In the genomic region with DNA sequence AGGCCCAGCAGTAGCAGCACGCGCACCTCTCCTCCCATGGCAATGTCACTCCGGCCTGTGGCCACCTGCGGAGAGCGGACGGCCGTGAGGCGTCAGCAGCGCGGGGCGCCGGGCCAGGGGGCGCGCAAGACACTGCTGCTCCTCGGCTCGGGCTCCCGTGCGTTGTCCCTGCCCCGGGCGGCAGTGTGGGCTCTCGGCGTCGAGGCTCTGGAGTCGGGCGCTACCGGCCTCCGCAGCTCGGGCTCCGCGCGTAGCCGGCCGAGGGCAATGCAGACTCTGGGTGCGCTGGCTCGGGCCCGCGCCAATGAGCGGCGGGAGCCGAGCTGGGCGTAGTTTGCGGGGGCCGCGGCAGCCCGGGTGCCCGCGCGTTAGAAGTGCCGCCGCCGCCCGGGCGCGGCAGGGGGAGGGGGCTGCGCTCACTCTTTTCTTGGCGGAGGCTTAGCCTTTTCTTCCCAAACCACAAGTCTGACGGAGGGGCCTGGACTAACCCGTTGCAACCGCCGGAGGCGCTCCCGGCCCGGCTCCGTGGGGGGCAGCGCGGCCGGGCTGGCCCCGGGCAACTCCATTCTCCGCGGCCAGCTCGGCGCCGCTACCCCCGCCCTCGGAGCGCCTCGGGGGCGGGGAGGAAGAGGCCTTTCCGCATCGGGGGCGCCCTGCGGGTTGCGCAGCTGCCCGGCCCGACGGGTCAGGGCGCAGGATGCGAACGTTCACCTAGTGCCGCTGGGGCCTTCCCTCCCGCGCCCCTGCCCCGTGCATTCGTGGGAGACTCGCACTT, we compare ENCODE assay signal across 9 mouse cellular contexts. TPM values are rescaled to one million over a fixed set of nuclear protein-coding genes. Genes with fewer than 3 reads are reported as not detected.
DNase-seq lines count a peak whose midpoint lies in the region; ATAC-seq and TF ChIP-seq lines count a peak whose summit lies in the region.
"Had no signal": no experiment of that assay in that cellular context is flagged by ENCODE, and none has a peak within 500 bp of the region (broad histone marks: within the 10 kb centered on the region; RNA-seq: fewer than 3 reads in every experiment).

No protein-coding gene starts in this region.

- no peaks in the 10 kb centered on the region for H3K36me3 ChIP-seq in heart, postnatal 0 days (replicated peaks; ENCODE audit: control insufficient read depth, insufficient read depth, low read length)
- no peaks in the 10 kb centered on the region for H3K36me3 ChIP-seq in midbrain, embryonic 11.5 days (ENCODE audit: control insufficient read depth, insufficient read depth, low read length)
- H3K36me3 ChIP-seq: G1E had no signal

- peak overlapping the region; percentile 47 for H3K4me3 ChIP-seq in heart, postnatal 0 days (ENCODE audit: low read depth, low read length)
- H3K4me3 ChIP-seq in midbrain, embryonic 11.5 days (ENCODE audit: low read depth, low read length) = peak overlapping the region; percentile 35

- WGBS in heart, postnatal 0 days = under 1% methylated on average over 70 of the region's 95 CpGs
- under 1% methylated on average over 55 of the region's 95 CpGs for WGBS in midbrain, embryonic 11.5 days

- peak overlapping the region; percentile 27; the same call in 1 of the 2 replicates for H3K9ac ChIP-seq in heart, postnatal 0 days (replicated peaks; ENCODE audit: low read depth, low read length)
- peak overlapping the region; percentile 49 for H3K9ac ChIP-seq in midbrain, embryonic 11.5 days (ENCODE audit: low read length)

- H3K4me1 ChIP-seq in heart, postnatal 0 days (ENCODE audit: control insufficient read depth, insufficient read depth) = peaks cover 12% of the 10 kb centered on the region
- H3K4me1 ChIP-seq in midbrain, embryonic 11.5 days (ENCODE audit: control insufficient read depth, insufficient read depth, low read length) = peaks cover 13% of the 10 kb centered on the region

- no peaks in the 10 kb centered on the region for H3K9me3 ChIP-seq in heart, postnatal 0 days (replicated peaks; ENCODE audit: control insufficient read depth, low read length)
- H3K9me3 ChIP-seq in midbrain, embryonic 11.5 days (ENCODE audit: control insufficient read depth, low read length) = no peaks in the 10 kb centered on the region

- H3K4me2 ChIP-seq in heart, postnatal 0 days (ENCODE audit: low read depth, low read length) = peak overlapping the region; percentile 70
- H3K4me2 ChIP-seq in midbrain, embryonic 11.5 days = peak overlapping the region; percentile 40

- peak; percentile 63 for ATAC-seq in heart, postnatal 0 days (ENCODE audit: insufficient read depth, low read depth)
- peak; percentile 71 for ATAC-seq in midbrain, embryonic 11.5 days (ENCODE audit: low FRiP score)
- ATAC-seq in megakaryocyte-erythroid progenitor cell, adult 5-6 weeks (replicated peaks; ENCODE audit: low FRiP score, low TSS enrichment, poor library complexity, severe bottlenecking) = no peak

- no peak overlapping the region for H3K27ac ChIP-seq in heart, postnatal 0 days (ENCODE audit: low read depth)
- no peak overlapping the region for H3K27ac ChIP-seq in midbrain, embryonic 11.5 days (ENCODE audit: low read depth, low read length)

- no peak for TF ChIP-seq CTCF in heart, postnatal 0 days (IDR thresholded peaks at IDR 0.05; ENCODE audit: low read depth)

- H3K27me3 ChIP-seq in heart, postnatal 0 days (ENCODE audit: control insufficient read depth, insufficient read depth, low read length) = peaks cover 79% of the 10 kb centered on the region
- H3K27me3 ChIP-seq in midbrain, embryonic 11.5 days (ENCODE audit: control insufficient read depth, insufficient read depth, low read length) = peaks cover 59% of the 10 kb centered on the region

- DNase-seq in gastrocnemius, postnatal 10 days = peak; percentile 57
- DNase-seq in gastrocnemius, postnatal 4 days (ENCODE audit: low spot score in 2 of 2) = no peak
- DNase-seq in adrenal gland, postnatal 36 days = peak; percentile 50 to 70
- no peak for DNase-seq in heart, postnatal 0 days (ENCODE audit: low spot score)
- DNase-seq in kidney, postnatal 4 days = peak; percentile 67 to 75
- peak; percentile 95 for DNase-seq in midbrain, embryonic 11.5 days (ENCODE audit: low spot score, missing footprints)
- DNase-seq in adipocyte (ENCODE audit: low spot score) = no peak

- TF ChIP-seq EP300 in heart, postnatal 0 days (IDR thresholded peaks at IDR 0.05; ENCODE audit: low read depth) = no peak

RNA-seq across cellular contexts. Expression of a gene that starts 0.5 kb away (rescaled TPM):
- total RNA-seq in gastrocnemius, postnatal 10 days (2021) = 1 to 10 TPM in 1 of 2 experiments, not detected in 1; 1.2 TPM
- total RNA-seq in gastrocnemius, postnatal 4 days (2021) = 1 to 10 TPM; 1.2 to 1.7 TPM
- 1 to 10 TPM; 8.5 to 9.8 TPM for total RNA-seq in adrenal gland, postnatal 36 days (2021)
- 0.27 TPM in 1 of 2 replicates, not detected in the other for total RNA-seq in heart, postnatal 0 days (2014; rRNA removed; ENCODE audit: low replicate concordance)
- polyA plus RNA-seq in heart, postnatal 0 days (2015; fragmentation: Nextera tagmentation; extraction: Ambion mirVana) = 0.08 and 0.16 TPM in 2 replicates
- 0.90 and 1.4 TPM in 2 replicates for polyA plus RNA-seq in midbrain, embryonic 11.5 days (2014; fragmentation: Nextera tagmentation; extraction: Ambion mirVana)
- not detected in 2 replicates for total RNA-seq in megakaryocyte-erythroid progenitor cell, adult 5-6 weeks (2014; fragmentation: Nextera tagmentation)
- not detected in 2 replicates for total RNA-seq in megakaryocyte-erythroid progenitor cell, adult 5-6 weeks (2017)
- polyA plus RNA-seq: G1E had no signal

RNA-seq across cellular contexts. Expression of a gene that starts 12.3 kb away (rescaled TPM):
- 10 to 100 TPM; 34.8 to 39.8 TPM for total RNA-seq in gastrocnemius, postnatal 10 days (2021)
- total RNA-seq in gastrocnemius, postnatal 4 days (2021) = 10 to 100 TPM; 48.6 to 55.3 TPM
- total RNA-seq in adrenal gland, postnatal 36 days (2021) = 10 to 100 TPM; 71.1 to 95.1 TPM
- 88.8 and 146 TPM in 2 replicates for total RNA-seq in heart, postnatal 0 days (2014; rRNA removed; ENCODE audit: low replicate concordance)
- polyA plus RNA-seq in heart, postnatal 0 days (2015; fragmentation: Nextera tagmentation; extraction: Ambion mirVana) = 86.3 and 87.9 TPM in 2 replicates
- polyA plus RNA-seq in midbrain, embryonic 11.5 days (2014; fragmentation: Nextera tagmentation; extraction: Ambion mirVana) = 101 and 113 TPM in 2 replicates
- total RNA-seq in megakaryocyte-erythroid progenitor cell, adult 5-6 weeks (2014; fragmentation: Nextera tagmentation) = 79.5 and 108 TPM in 2 replicates
- 15.5 and 52.7 TPM in 2 replicates for total RNA-seq in megakaryocyte-erythroid progenitor cell, adult 5-6 weeks (2017)

RNA-seq across cellular contexts. Expression of a gene that starts 12.5 kb away (rescaled TPM):
- total RNA-seq in gastrocnemius, postnatal 10 days (2021) = 10 to 100 TPM; 89.2 to 92.0 TPM
- total RNA-seq in gastrocnemius, postnatal 4 days (2021) = 10 to 100 TPM; 81.2 to 83.4 TPM
- not detected for total RNA-seq in adrenal gland, postnatal 36 days (2021)
- 27.8 and 29.3 TPM in 2 replicates for total RNA-seq in heart, postnatal 0 days (2014; rRNA removed; ENCODE audit: low replicate concordance)
- polyA plus RNA-seq in heart, postnatal 0 days (2015; fragmentation: Nextera tagmentation; extraction: Ambion mirVana) = 32.7 and 33.5 TPM in 2 replicates
- polyA plus RNA-seq in midbrain, embryonic 11.5 days (2014; fragmentation: Nextera tagmentation; extraction: Ambion mirVana) = 0.36 and 0.57 TPM in 2 replicates
- total RNA-seq in megakaryocyte-erythroid progenitor cell, adult 5-6 weeks (2014; fragmentation: Nextera tagmentation) = 6.3 TPM in 1 of 2 replicates, not detected in the other
- total RNA-seq in megakaryocyte-erythroid progenitor cell, adult 5-6 weeks (2017) = not detected in 2 replicates
- total RNA-seq: G1E had no signal
- polyA plus RNA-seq: G1E had no signal

RNA-seq across cellular contexts. Expression of a gene that starts 16.9 kb away (rescaled TPM):
- 10 to 100 TPM; 15.1 to 18.1 TPM for total RNA-seq in gastrocnemius, postnatal 10 days (2021)
- total RNA-seq in gastrocnemius, postnatal 4 days (2021) = 10 to 100 TPM; 27.6 to 29.0 TPM
- 1 to 10 TPM; 1.1 to 1.5 TPM for total RNA-seq in adrenal gland, postnatal 36 days (2021)
- total RNA-seq in heart, postnatal 0 days (2014; rRNA removed; ENCODE audit: low replicate concordance) = 2.1 and 5.8 TPM in 2 replicates
- 6.3 and 6.5 TPM in 2 replicates for polyA plus RNA-seq in heart, postnatal 0 days (2015; fragmentation: Nextera tagmentation; extraction: Ambion mirVana)
- 32.4 and 32.8 TPM in 2 replicates for polyA plus RNA-seq in midbrain, embryonic 11.5 days (2014; fragmentation: Nextera tagmentation; extraction: Ambion mirVana)
- 0.13 and 1.1 TPM in 2 replicates for total RNA-seq in megakaryocyte-erythroid progenitor cell, adult 5-6 weeks (2014; fragmentation: Nextera tagmentation)
- total RNA-seq in megakaryocyte-erythroid progenitor cell, adult 5-6 weeks (2017) = 1.5 TPM in 1 of 2 replicates, not detected in the other

RNA-seq across cellular contexts. Expression of a gene that starts 27.1 kb away (rescaled TPM):
- 10 to 100 TPM; 27.6 to 39.6 TPM for total RNA-seq in gastrocnemius, postnatal 10 days (2021)
- total RNA-seq in gastrocnemius, postnatal 4 days (2021) = 10 to 100 TPM; 36.7 to 42.6 TPM
- 10 to 100 TPM; 50.4 to 78.6 TPM for total RNA-seq in adrenal gland, postnatal 36 days (2021)
- 34.1 and 37.7 TPM in 2 replicates for total RNA-seq in heart, postnatal 0 days (2014; rRNA removed; ENCODE audit: low replicate concordance)
- polyA plus RNA-seq in heart, postnatal 0 days (2015; fragmentation: Nextera tagmentation; extraction: Ambion mirVana) = 13.6 and 14.1 TPM in 2 replicates
- polyA plus RNA-seq in midbrain, embryonic 11.5 days (2014; fragmentation: Nextera tagmentation; extraction: Ambion mirVana) = 18.0 and 19.7 TPM in 2 replicates
- total RNA-seq in megakaryocyte-erythroid progenitor cell, adult 5-6 weeks (2014; fragmentation: Nextera tagmentation) = 26.0 and 31.6 TPM in 2 replicates
- 11.7 and 12.2 TPM in 2 replicates for total RNA-seq in megakaryocyte-erythroid progenitor cell, adult 5-6 weeks (2017)

Comparison
In these comparisons a context has a peak if more than half of its experiments do, and no peak if none do; other contexts are left out.
1. DNase-seq: peak in gastrocnemius, postnatal 10 days (single experiment), adrenal gland, postnatal 36 days (2 of 2), kidney, postnatal 4 days (2 of 2) and midbrain, embryonic 11.5 days (single experiment); none in gastrocnemius, postnatal 4 days (0 of 2), heart, postnatal 0 days (single experiment) and adipocyte (single experiment).